Mouse (Mus musculus) heart, adult 2 months (tissue): ENCODE results near the gene Doc2b.

ENCODE experiments used
- CTCF ChIP-seq: fragments of 200-600 bp; IDR thresholded peaks from 2 replicates; pipeline ENCODE4 v1.8.1; 2022; ENCODE audit warnings: antibody characterized with exemption, mild to moderate bottlenecking, moderate library complexity
- EP300 ChIP-seq: fragments of 200-500 bp; IDR thresholded peaks from 2 replicates; pipeline ENCODE4 v1.6.1; 2011; ENCODE audit warnings: low read depth, low read length, control low read depth; ENCODE audit not compliant: insufficient read depth
- POLR2A ChIP-seq: fragments of 200-500 bp; IDR thresholded peaks from 2 replicates; pipeline ENCODE4 v1.6.1; 2011; ENCODE audit warnings: mild to moderate bottlenecking, low read depth, low read length, control low read depth; ENCODE audit not compliant: insufficient read depth

- no peak for TF ChIP-seq CTCF
- no peak for TF ChIP-seq POLR2A
- TF ChIP-seq EP300 = 0 out of 2 replicates have a peak, but pooled peaks have one; percentile 18
These were observed 842 bp upstream of the Doc2b start for GRCm38 (mm10) chr11:75796536-75797246.
